Mouse (Mus musculus) hindbrain, embryonic 12.5 days (tissue): Measurements from ENCODE around the gene Galk1. TPM values are rescaled to one million over a fixed set of nuclear protein-coding genes. Genes with fewer than 3 reads are reported as not detected.
A peak's percentile ranks its signal among the peaks of the same experiment; 100 is the strongest.

Experiments
- ATAC-seq: fragments of 200-750 bp; cut with Nextera tagmentation; 2 replicates; pipeline ENCODE4 v1.8.0; 2017; ENCODE audit warnings: moderate TSS enrichment; ENCODE audit not compliant: low FRiP score
- H3K27ac ChIP-seq: fragments of 300-500 bp; sonication (generic); 2 replicates; pipeline ENCODE4 v1.5.1; 2016; ENCODE audit warnings: mild to moderate bottlenecking
- H3K27me3 ChIP-seq: fragments of 300-500 bp; sonication (generic); 2 replicates; pipeline ENCODE4 v1.6.1; 2016; ENCODE audit warnings: mild to moderate bottlenecking
- H3K36me3 ChIP-seq: fragments of 300-500 bp; sonication (generic); 2 replicates; pipeline ENCODE4 v1.6.1; 2016; ENCODE audit warnings: mild to moderate bottlenecking
- H3K4me1 ChIP-seq: fragments of 300-500 bp; sonication (generic); 2 replicates; pipeline ENCODE4 v1.6.1; 2016
- H3K4me2 ChIP-seq: fragments of 300-500 bp; sonication (generic); replicated peaks from 2 replicates; pipeline ENCODE4 v1.6.1; 2016; ENCODE audit warnings: mild to moderate bottlenecking
- H3K4me3 ChIP-seq: fragments of 300-500 bp; sonication (generic); 2 replicates; pipeline ENCODE4 v1.5.1; 2016; ENCODE audit warnings: mild to moderate bottlenecking
- H3K9ac ChIP-seq: fragments of 300-500 bp; sonication (generic); 2 replicates; pipeline ENCODE4 v1.6.1; 2016; ENCODE audit warnings: mild to moderate bottlenecking, moderate library complexity
- H3K9me3 ChIP-seq: fragments of 300-500 bp; sonication (generic); replicated peaks from 2 replicates; pipeline ENCODE4 v1.6.1; 2016; ENCODE audit warnings: mild to moderate bottlenecking
- WGBS: fragments of 180-500 bp; shearing (Covaris S2); methylation state at CpG from one replicate; pipeline ENCODE4 v1.1.7; 2016; 5-methylcytosine and 5-hydroxymethylcytosine counted together
- polyA plus RNA-seq: library from polyadenylated mRNA; unstranded; fragments of >200 nt; fragmentation: Nextera tagmentation; extraction: Ambion mirVana; gene quantifications from 2 replicates; pipeline ENCODE4 v1.2.1, GENCODE M21; 2016

Galk1 gene
- polyA plus RNA-seq, 1 experiment from 2014 or later = 115 TPM

DNA sequence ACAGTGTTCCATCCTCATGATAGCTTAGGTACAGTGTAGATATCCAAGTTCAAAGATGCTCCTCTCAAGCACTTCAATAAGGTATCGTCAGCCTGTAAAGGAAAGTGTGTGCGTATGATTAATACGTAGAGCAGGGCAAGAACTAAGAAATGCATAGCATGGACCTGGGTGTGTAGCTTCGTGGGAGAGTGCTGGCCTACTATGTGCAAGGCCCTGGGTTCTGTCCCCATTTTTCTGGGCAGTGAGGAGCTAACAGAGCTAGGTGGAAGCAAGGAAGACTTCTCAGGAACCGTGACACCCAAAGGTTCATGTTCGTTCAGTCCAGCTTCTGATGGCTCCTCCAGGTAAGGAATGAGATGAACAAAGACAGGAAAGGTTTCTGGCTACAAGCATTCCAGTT, 32.7 kb upstream of the Galk1 start:
- ATAC-seq = no peak
- Histone ChIP-seq H3K9me3 (no peaks in the 10 kb centered on the region), H3K4me2 (no peak overlapping the region), H3K27ac (no peak overlapping the region), H3K36me3 (peaks cover 66% of the 10 kb centered on the region), H3K4me3 (no peak overlapping the region), H3K9ac (no peak overlapping the region), H3K27me3 (no peaks in the 10 kb centered on the region), H3K4me1 (no peaks in the 10 kb centered on the region)
- 97% methylated on average over 6 of the region's 6 CpGs for WGBS

DNA sequence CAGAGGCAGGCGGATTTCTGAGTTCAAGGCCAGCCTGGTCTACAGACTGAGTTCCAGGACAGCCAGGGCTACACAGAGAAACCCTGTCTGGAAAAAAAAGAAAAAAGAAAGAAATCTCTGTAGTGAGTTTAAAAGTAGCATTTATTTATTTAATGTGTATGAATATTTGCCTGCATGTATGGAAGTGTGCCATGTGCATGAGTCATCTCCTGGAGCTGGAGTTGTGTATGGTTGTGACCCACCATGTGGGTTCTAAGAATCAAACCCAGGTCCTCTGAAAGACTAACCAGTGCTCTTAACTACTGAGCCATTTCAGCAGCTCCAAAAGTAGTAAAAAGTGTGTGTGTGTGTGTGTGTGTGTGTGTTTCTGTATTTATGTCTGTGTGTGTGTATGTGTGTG, 30.8 kb upstream of the Galk1 start:
- H3K27ac ChIP-seq = no peak overlapping the region
- peaks cover 64% of the 10 kb centered on the region for H3K36me3 ChIP-seq
- no peaks in the 10 kb centered on the region for H3K9me3 ChIP-seq
- no peak for ATAC-seq
- H3K27me3 ChIP-seq = no peaks in the 10 kb centered on the region
- H3K4me2 ChIP-seq = no peak overlapping the region
- no peaks in the 10 kb centered on the region for H3K4me1 ChIP-seq
- no peak overlapping the region for H3K4me3 ChIP-seq
- no peak overlapping the region for H3K9ac ChIP-seq
- 88% methylated on average over 1 of the region's 1 CpGs for WGBS

DNA sequence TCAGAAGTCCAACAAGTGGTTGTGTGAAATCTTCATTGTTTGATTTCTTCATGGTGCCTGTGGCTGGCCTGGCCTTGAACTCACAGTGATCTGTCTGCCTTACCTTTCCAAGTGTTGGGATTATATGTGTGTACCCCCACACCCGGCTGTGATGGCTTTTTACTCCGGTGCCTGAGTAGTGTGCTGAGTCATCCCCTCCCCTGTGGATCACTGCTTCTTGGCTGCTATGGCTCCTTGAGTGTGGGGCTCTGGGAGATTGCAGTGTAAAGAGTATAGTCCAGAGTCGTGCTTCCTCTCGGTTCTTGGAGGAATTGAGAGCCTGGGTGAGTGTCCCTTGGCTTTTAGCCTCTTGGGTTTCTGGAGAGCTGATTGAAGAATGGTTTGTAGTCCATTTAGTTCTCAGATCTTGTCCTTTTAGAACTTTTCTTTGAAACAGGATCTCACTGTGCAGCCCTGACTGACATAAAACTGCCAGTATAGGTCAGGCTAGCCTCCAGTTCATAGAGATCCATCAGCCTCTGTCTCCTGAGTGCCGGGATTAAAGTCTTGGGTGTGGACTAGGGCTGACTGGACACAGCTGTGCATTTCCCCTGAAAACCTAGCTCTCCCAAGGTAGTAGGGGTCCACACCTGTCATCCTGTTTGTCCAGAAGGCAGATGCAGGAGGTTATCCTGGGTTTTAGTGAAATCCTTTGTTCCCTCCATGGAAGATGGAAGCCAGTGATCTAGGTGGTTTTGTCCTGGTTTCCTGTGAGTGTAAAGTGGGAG, 30.0 kb upstream of the Galk1 start:
- no peak overlapping the region for H3K4me2 ChIP-seq
- no peaks in the 10 kb centered on the region for H3K4me1 ChIP-seq
- 89% methylated on average over 5 of the region's 5 CpGs for WGBS
- no peak overlapping the region for H3K9ac ChIP-seq
- no peaks in the 10 kb centered on the region for H3K27me3 ChIP-seq
- no peak overlapping the region for H3K27ac ChIP-seq
- peaks cover 58% of the 10 kb centered on the region for H3K36me3 ChIP-seq
- ATAC-seq = no peak
- no peak overlapping the region for H3K4me3 ChIP-seq
- H3K9me3 ChIP-seq = no peaks in the 10 kb centered on the region

DNA sequence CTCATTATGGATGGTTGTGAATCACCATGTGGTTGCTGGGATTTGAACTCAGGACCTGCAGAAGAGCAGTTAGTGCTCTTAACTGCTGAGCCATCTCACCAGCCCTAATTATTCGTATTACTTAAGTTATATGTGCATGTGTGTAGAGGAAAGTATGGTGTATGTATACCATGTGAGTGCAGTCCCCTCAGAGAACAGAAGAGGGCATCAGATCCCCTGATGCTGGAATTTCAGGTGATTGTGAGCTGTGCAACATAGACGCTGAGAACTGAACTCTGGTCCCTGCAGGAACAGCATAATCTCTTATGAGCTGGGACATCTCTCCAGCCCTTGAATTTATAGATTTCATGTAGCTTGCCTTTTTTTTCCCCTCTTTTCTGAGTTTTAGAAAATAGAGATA, 29.3 kb upstream of the Galk1 start:
- 98% methylated on average over 2 of the region's 2 CpGs for WGBS
- no peak overlapping the region for H3K27ac ChIP-seq
- ATAC-seq = no peak
- no peak overlapping the region for H3K4me2 ChIP-seq
- no peak overlapping the region for H3K4me3 ChIP-seq
- H3K4me1 ChIP-seq = no peaks in the 10 kb centered on the region
- H3K36me3 ChIP-seq = peaks cover 52% of the 10 kb centered on the region
- no peak overlapping the region for H3K9ac ChIP-seq
- no peaks in the 10 kb centered on the region for H3K9me3 ChIP-seq
- H3K27me3 ChIP-seq = no peaks in the 10 kb centered on the region

DNA sequence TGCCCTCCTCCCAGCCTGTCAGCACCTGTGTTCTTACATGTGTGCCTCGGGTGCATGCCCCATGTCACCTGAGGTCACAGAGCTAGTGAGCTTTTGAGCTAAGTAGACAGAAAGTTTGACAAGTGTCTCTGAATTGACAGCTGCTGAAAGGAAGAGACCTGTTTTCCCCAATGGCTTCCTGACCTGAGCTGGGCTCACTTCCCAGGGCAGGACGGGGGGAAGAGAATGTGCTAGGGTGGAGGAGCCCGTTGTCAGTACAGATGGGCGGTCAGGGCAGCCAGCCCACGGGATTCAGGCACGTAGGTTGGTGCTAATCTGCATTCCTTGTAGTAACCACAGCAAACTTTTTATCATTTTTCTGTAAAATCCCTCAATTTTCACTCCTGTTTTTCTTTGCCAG, 28.1 kb upstream of the Galk1 start:
- 94% methylated on average over 6 of the region's 6 CpGs for WGBS
- H3K4me3 ChIP-seq = no peak overlapping the region
- ATAC-seq = no peak
- no peaks in the 10 kb centered on the region for H3K4me1 ChIP-seq
- H3K36me3 ChIP-seq = peaks cover 46% of the 10 kb centered on the region
- H3K27me3 ChIP-seq = no peaks in the 10 kb centered on the region
- no peaks in the 10 kb centered on the region for H3K9me3 ChIP-seq
- no peak overlapping the region for H3K9ac ChIP-seq
- H3K27ac ChIP-seq = no peak overlapping the region
- H3K4me2 ChIP-seq = no peak overlapping the region

DNA sequence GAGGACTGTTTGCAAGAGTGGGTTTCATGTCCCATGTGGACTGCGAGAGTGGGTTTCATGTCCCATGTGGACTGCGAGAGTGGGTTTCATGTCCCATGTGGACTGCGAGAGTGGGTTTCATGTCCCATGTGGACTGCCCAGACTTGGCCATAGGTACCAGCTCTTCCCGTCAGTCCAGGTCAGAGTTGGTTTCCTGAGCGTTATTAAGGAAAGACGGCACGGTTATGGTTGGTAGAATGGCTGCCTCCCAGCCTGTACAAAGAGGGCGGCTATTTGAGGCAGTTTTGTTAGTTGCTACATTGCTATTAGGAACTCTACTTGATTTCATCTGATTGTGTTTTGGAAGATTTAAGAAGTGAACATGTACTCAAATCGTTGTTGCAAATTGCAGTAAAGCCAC, 25.3 kb upstream of the Galk1 start:
- Histone ChIP-seq H3K4me3 (no peak overlapping the region), H3K9me3 (no peaks in the 10 kb centered on the region), H3K4me2 (no peak overlapping the region), H3K27me3 (no peaks in the 10 kb centered on the region), H3K9ac (no peak overlapping the region), H3K4me1 (peaks cover 4% of the 10 kb centered on the region), H3K36me3 (peaks cover 43% of the 10 kb centered on the region), H3K27ac (no peak overlapping the region)
- WGBS = 95% methylated on average over 9 of the region's 9 CpGs
- ATAC-seq = no peak

DNA sequence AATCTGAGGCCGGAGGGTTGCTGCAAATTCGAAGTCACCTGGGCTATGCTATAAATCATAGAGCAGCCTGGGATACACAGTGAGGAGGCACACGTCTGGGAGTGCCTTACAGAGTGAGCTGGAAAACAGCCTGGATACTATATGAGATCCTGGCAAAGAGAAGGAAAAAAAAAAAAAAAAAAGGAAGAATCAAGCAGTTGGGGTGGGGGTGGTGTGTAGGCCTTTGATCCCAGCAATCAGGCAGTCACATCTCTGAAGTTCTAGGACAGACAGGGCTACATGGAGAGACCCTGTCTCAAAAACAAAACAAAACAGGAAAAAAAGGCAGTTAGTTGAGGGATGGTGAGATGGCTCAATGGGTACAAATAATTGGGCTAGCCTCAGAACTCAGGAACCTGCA, 24.2 kb upstream of the Galk1 start:
- H3K9ac ChIP-seq = no peak overlapping the region
- H3K27me3 ChIP-seq = no peaks in the 10 kb centered on the region
- H3K27ac ChIP-seq = no peak overlapping the region
- no peak for ATAC-seq
- WGBS = 93% methylated on average over 3 of the region's 3 CpGs
- H3K36me3 ChIP-seq = peaks cover 36% of the 10 kb centered on the region
- H3K4me1 ChIP-seq = peaks cover 12% of the 10 kb centered on the region
- H3K4me2 ChIP-seq = no peak overlapping the region
- H3K4me3 ChIP-seq = no peak overlapping the region
- H3K9me3 ChIP-seq = no peaks in the 10 kb centered on the region

DNA sequence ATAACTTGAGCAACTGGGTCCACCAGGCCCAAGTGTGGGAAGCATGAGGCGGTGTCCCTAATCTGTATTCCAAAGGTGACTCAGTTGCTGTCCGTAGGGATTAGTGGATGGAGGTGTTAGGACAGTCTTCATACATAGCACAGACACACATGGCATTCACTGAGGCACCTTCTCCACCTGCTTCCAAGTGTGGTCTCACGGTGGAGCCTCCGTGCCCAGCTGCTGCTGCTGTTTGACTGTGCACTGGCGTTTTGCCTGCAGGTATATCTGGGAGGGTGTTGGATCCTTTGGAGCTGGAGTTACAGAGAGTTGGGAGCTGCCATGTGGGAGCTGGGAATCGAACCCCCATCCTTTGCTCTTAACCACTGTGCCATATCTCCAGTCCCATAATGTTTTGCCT, 22.1 kb upstream of the Galk1 start:
- Histone ChIP-seq H3K36me3 (peaks cover 21% of the 10 kb centered on the region), H3K4me2 (no peak overlapping the region), H3K27me3 (no peaks in the 10 kb centered on the region), H3K4me3 (no peak overlapping the region), H3K4me1 (peaks cover 22% of the 10 kb centered on the region), H3K9ac (no peak overlapping the region), H3K27ac (no peak overlapping the region), H3K9me3 (no peaks in the 10 kb centered on the region)
- WGBS = 96% methylated on average over 6 of the region's 6 CpGs
- no peak for ATAC-seq

DNA sequence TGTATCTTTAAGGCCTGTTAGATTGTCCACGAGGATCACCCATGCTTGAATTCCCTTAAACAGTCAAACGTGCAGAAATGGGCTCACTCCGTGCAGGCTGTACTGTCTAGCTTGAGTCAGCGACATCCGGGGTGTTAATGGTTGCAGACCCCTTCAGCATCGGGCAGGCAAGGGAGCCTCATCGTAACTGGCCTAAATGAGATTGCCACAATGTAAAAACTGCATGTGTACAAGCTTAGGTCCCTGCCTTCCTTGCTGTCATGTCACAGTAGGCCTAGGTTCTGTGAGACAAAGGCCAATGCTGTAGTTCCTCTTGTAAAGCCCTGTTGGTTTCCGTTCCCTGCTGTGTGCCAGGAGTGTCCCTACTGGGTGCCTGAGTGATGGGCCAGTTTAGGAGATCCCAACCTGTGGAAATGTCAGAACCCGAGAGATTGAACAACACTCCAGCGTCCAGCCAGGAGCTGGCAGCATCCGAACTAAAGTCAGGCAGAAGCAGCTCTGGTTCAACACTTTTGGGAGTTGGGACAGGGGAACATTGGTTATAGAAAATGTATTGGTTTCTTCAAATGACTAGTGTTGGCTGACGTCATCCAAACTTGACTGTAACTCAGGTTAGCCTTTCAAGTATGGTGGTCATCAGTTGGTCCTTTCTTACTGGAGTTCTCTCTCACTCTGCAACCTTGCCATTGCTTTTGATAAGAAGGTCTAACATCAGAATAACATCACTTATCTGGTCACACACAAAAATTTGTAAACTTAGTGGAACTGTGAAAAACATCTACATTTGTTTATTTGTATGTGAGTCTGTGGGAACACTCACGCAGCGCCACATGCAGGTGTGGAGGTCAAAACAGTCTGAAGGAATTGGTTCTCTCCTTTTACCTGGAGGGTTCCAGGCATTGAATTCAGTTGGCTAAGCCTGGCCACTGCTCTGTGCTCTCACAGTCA, 18.7 kb upstream of the Galk1 start:
- peak; percentile 33 for ATAC-seq
- H3K27ac ChIP-seq = peak overlapping the region; percentile 98
- H3K4me1 ChIP-seq = peaks cover 22% of the 10 kb centered on the region
- peak overlapping the region; percentile 90 for H3K9ac ChIP-seq
- H3K4me3 ChIP-seq = peak overlapping the region; percentile 67
- WGBS = 27% methylated on average over 14 of the region's 14 CpGs
- peak overlapping the region; percentile 75 for H3K4me2 ChIP-seq
- H3K27me3 ChIP-seq = no peaks in the 10 kb centered on the region
- peaks cover 7% of the 10 kb centered on the region; the same call in 1 of the 2 replicates for H3K36me3 ChIP-seq
- no peaks in the 10 kb centered on the region for H3K9me3 ChIP-seq

DNA sequence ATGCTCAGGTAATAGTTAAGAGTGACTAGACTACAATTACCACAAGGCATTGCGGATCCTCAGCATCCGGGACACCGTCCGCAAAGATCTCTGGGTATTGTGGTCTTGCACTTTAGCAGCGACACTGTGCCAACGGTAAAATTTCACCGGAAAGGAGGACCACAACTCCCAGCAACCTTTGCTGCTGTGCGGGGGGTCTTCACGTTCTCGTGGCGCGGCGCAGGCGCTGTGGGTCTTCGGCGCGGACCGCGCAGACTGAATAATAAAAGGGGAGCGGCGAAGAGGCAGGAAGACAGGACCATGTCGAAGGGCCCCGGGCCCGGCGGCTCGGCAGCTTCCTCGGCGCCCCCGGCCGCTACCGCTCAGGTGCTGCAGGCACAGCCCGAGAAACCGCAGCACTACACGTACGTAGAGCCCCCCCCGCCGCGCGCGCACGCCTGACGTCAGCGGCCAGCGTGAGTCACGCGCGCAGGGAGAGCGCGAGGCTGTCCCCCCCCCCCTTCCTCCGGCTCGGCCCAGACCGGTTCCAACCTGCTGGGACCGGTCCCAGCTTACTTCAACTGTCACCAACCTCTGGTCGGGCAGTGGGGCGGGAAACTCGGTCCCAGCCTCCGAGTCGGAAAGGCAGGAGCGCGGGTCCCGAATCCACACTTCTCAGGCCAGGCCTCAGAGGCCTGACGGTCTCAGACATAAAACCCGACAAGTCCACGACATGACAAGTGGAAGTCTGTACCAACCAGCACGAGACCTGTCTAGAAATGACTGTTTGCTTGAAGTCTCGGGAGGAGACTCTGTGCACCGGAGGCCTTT, 17.8 kb upstream of the Galk1 start, which contains the start of gene Unk:
Unk (plus strand) TSS at position 235 of the 810 bp plus-strand sequence.
- H3K4me3 ChIP-seq = peak within 1 kb of the TSS; percentile 67
- peak; percentile 96 for ATAC-seq
- peaks cover 22% of the 10 kb centered on the region for H3K4me1 ChIP-seq
- H3K4me2 ChIP-seq = peak within 1 kb of the TSS; percentile 75
- no peaks in the 10 kb centered on the region for H3K9me3 ChIP-seq
- H3K27ac ChIP-seq = peak within 1 kb of the TSS; percentile 98
- H3K9ac ChIP-seq = peak within 1 kb of the TSS; percentile 90
- H3K27me3 ChIP-seq = no peaks in the 10 kb centered on the region
- under 1% methylated on average over 54 of the region's 67 CpGs for WGBS
- peaks cover 7% of the 10 kb centered on the region; the same call in 1 of the 2 replicates for H3K36me3 ChIP-seq

DNA sequence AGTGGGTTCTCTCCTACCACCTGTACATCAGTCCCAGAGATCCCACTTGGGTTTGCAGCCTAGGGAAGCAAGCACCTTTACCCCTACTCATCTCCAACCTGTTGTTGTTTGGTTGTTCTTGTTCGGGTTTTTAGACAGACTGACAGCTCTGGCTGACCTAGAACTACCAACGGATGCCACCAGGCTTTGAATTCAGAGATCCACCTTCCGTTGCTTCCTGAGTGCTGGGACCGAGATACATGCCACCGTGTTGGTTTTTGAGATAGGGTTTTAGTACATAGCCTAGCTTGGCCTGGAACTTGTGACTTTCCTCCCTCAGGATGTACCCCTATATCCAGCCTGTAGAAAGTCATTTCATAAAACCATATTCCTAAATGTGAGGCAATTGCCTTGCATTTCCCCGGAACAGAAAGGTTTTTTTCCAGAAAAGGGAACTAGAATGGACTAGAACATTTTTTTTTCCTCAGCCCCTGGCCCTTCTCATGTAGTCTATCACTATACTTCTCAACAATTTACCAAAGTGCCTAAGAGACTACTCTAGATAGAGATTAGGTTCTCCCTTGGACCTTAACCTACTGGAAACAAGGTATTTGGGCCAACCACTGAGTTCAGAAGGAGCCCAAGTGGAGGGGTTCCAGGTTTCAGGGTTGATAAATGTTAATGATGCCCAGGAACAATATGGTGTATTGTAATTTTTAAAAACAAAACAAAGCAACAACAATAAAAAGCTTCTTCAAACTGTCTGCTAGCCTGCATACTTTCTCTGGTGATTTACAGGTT, 16.8 kb upstream of the Galk1 start:
- WGBS = 82% methylated on average over 6 of the region's 6 CpGs
- Histone ChIP-seq H3K4me1 (peaks cover 22% of the 10 kb centered on the region), H3K27me3 (no peaks in the 10 kb centered on the region), H3K27ac (peak overlapping the region; percentile 57), H3K9me3 (no peaks in the 10 kb centered on the region), H3K36me3 (no peaks in the 10 kb centered on the region; the same call in 1 of the 2 replicates), H3K4me3 (peak overlapping the region; percentile 67), H3K4me2 (peak overlapping the region; percentile 65), H3K9ac (peak overlapping the region; percentile 49)
- no peak for ATAC-seq
